Mouse (Mus musculus): ENCODE results near the gene 5330417C22Rik.

5330417C22Rik gene

GRCm38 (mm10) chr3:108466425-108466824, 69.9 kb downstream of the 5330417C22Rik start:
- DNase-seq (ENCODE audit: inconsistent ontology term), result peak; percentile 20

GRCm38 (mm10) chr3:108458866-108459265, 77.5 kb downstream of the 5330417C22Rik start:
- no peak for DNase-seq (ENCODE audit: inconsistent ontology term)

DNA sequence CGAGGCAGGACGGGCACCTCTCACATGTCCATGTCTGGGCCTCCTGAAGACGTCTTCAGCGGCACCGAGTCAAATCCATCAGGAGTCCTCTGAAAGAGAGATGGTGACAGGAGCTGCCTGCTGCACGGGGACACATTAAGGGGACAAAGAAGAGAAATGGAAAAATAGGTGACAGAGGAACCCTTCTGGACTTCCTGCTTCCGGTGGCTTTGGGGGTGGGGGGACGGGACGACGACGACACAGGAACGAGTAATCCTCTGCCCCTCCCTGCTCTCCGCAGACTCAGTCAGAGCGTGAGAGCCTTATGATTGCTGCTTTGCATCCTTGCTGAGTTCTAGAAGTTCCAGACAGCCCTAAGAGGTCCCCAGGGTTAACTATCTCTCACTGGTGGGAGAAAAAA, 78.0 kb downstream of the 5330417C22Rik start:
- no peak for DNase-seq (ENCODE audit: inconsistent ontology term)

DNA sequence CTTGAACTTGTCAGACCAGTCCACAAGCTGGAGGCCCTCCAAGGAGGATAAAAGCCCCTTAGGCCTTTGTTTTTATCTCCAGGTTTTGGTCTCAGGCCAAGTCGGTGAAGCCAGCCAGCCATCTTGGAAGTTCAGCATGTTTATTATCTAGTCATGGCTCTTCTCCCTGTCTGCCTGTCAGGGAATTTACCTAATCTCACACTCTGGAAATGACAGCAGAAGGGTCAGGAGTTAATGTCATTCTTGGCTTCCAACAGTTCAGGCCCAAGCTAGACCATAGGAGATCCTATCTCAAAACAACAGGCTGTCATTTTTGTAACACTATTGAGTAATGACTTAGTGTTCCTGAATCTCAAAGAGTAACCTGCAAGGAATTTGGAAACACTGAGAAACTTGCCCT, 82.2 kb downstream of the 5330417C22Rik start:
- no peak for DNase-seq (ENCODE audit: inconsistent ontology term)

DNA sequence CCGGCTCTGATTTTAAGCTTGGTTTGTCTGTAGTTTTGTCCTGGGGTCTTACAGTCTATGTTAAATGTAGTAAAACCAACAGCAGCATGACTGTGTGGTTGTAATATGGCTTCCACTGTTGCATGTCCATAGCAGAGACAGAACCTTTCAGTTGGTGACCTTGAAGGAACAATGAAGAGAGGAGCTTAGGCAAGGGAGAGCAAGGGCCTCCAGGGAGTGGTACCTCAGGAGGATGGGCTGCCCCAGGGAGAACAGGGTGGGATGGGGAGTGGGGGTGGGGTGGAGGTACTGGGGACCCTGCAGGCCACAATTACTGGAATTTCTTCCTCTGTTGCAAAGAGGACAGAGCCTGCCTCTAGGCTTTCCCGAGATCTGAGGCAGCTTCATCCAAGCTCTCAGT, 84.4 kb downstream of the 5330417C22Rik start:
- DNase-seq (ENCODE audit: inconsistent ontology term), result no peak

GRCm38 (mm10) chr3:108445366-108445705, 91.0 kb downstream of the 5330417C22Rik start:
- no peak for DNase-seq (ENCODE audit: inconsistent ontology term)

DNA sequence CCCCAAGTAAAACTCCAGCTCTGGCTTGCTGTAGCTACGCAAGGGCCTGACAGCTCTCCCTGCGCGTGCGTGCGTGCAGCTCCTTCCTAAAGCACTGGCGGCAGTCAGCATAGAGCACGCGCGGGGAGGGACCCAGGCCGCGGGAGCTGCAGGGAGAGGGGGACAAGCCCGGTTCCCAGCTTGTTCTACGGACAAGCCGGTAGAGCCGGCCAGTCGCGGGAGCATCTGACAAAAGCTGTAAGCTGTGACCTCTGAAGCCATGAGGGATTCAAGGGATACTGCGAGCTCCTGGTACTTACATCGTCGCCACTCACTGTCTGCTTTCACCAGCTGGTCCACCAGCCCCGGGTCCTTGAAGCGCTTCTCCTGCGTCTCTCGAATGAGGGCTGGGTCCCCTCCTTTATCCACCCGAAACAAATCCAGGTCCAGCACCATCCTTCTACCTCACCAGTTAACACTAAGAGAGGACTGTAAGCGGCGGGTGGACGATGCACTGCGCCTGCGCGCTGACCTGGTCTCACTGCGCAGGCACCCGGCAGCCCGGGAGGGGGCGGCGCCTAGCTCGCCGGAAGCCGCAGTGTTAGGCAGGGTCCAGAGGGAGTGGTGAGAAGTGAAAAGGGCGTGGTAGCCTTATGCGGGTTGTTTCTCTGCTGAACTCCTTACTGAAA, 91.5 kb downstream of the 5330417C22Rik start, which contains the start of gene Sars:
Sars (minus strand) TSS at position 512 of the 668 bp plus-strand sequence.
- DNase-seq (ENCODE audit: inconsistent ontology term), result peak; percentile 95

- peak; percentile 46 for DNase-seq (ENCODE audit: inconsistent ontology term)
These were observed 92.3 kb downstream of the 5330417C22Rik start for GRCm38 (mm10) chr3:108444029-108444428.

DNA sequence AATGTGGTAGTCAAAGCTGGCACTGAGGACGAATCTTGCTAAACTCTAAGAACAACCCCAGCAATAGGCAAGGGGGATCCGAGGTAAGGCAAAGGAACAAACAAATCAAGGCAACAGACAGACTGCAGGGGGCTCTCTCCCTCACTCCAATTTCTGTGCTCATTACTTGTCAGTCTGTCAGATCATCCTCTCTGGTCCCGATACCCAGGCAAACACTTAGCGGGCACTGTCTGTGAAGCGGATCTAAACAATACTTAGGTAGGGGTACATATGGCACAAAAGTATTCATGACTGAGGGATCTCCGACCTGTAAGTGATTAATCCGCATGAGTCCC, 100.0 kb downstream of the 5330417C22Rik start:
- DNase-seq (ENCODE audit: inconsistent ontology term), result no peak

- DNase-seq (ENCODE audit: inconsistent ontology term), result no peak
These were observed 100.5 kb downstream of the 5330417C22Rik start for GRCm38 (mm10) chr3:108435701-108436379.

DNA sequence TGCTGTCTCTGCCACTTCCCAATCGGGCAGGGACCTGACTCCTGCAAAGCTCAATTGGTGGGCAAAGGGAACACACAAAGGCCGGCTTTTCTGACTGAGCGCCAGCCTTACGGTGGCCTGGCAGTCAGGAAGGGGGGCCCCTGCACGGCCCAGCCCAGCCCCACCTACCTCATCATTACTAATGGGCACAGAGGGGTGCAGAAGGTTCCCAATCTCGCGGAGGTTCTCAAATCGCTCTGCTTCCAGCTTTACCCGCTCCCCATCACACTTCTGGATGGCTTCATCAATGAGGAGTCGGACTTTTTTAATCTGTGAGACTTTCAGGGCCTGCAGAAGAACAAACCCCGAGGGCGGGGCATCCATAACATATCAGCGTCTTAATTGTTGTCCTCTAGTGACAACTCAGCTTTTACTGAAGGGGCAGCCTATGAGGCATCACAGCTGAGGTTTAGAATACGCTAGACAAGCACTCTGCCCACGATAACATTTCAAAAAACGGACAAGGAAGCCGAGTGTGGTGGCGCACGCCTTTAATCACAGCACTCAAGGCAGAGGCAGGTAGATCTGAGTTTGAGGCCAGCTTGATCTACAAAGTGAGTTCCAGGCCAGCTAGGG, 102.3 kb downstream of the 5330417C22Rik start:
- DNase-seq (ENCODE audit: inconsistent ontology term), result no peak

DNA sequence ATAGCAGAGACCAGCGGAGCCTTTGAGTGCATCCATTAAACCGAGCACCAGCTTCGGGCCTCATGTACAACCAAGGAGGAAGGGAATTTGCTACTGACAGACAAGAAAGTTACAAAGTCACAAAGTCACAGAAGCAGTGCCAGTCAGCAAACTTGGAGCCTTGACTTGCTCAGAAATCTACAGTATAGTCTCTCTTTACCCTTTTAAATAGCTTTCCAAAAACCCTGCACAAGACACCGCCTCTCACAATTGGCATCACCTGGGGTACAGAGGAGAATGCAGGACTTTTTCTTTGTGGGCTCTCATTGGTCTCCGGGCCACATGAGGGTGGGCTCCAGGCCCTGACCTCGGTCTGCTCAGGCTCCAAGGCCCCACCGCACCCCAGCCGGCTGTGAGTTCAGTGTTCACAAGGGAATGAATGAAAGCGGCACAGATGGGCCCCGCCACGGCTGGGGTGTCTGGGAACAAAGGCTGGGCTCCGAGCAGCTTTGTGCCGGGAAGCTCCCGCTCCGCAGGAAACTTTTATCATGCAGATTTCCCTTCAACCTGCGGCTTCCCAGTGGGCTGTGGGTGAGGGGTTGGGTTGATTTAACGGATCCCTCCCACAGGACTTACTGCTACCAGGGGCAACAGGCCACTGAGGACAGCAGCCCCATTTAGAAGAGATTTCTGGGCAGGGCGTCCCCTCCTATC, 103.0 kb downstream of the 5330417C22Rik start:
- peak; percentile 92 for DNase-seq (ENCODE audit: inconsistent ontology term)

DNA sequence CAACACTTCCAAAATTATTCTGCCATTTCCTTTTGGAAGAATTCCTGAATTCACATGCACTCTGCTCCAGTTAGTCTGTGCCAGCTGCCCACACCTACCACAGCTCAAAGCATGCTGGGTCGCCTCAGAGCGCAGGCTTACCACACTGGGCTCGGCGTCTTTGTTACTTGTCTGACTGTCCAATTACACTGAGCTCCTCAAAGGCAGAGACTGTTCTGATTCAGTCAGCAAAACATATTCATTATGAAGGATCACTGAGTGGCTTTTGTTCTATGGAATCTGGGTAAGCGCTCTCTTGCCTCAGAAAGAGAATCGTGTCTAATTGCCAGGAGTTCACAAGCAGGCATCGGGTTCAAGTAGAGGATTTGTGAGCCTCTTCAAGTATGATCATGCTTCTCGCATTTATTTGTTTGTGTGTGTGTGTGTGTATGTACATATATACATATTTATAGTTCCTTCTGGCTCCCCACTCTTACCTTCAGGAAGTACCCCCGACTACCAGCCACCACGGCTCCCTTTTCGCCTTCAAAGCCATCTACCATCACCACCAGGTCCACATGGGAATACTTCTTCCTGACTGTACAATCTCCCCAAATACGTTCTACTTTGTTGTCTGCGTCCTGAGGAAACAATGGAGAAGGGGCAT, 103.7 kb downstream of the 5330417C22Rik start:
- peak; percentile 96 for DNase-seq (ENCODE audit: inconsistent ontology term)

- DNase-seq (ENCODE audit: inconsistent ontology term), result no peak
These were observed 110.7 kb downstream of the 5330417C22Rik start for GRCm38 (mm10) chr3:108425624-108426018.

DNA sequence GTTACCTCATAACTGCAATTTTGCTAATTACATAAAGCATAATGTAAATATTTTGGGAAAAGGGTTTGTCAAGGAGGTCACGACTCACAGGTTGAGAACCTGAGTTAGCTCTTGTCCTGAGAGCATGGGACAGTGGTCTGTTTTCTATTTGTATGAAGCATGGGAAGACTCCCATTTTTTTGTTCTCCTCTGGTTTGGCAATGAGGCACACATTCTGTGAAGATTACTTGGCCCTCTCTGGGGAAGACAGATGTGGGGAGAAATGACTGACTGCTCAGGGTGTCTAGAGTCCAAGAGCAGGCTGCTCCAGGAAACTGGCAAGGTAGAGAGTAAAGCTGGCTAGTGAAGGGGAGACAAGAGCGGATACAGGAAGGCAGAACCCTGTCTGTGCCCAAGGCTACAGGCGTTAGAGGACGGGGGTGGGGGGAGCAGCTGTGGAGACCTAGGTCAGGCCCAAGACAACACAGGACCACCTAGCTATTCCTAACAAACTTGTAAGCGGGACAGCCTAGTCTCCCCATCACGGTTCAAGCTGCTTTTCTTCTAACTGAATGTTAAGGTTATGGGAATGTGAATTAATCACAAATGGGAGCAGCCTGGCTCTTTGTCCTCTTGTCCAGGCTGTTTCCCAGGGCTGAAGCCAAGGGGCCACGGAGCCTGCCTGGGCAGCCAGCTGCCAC, 111.3 kb downstream of the 5330417C22Rik start:
- peak; percentile 46 for DNase-seq (ENCODE audit: inconsistent ontology term)

GRCm38 (mm10) chr3:108423844-108424801, 112.2 kb downstream of the 5330417C22Rik start:
- DNase-seq (ENCODE audit: inconsistent ontology term), result peak; percentile 61

DNA sequence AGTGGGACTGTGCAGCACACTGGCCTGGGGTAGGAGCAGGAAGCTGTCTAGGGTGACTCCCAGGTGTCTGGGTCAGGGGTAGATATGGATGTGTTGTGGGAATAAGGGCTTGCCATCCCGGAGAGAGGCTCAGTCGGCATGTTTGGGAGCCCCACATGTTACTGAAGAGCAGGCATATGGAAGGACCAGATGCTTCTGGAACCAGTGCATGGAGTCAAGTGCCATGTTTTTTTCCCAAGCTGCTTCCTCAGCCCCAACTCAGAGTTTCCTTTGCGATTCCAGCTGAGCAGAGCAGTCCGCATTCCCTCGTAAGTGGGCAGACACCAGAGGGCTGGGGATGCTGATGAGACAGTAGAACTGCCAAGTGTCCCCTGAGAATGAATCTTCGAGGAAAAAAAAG, 113.3 kb downstream of the 5330417C22Rik start:
- DNase-seq (ENCODE audit: inconsistent ontology term), result no peak

- DNase-seq (ENCODE audit: inconsistent ontology term), result peak; percentile 89
These were observed 120.5 kb downstream of the 5330417C22Rik start for GRCm38 (mm10) chr3:108415831-108416223.

DNA sequence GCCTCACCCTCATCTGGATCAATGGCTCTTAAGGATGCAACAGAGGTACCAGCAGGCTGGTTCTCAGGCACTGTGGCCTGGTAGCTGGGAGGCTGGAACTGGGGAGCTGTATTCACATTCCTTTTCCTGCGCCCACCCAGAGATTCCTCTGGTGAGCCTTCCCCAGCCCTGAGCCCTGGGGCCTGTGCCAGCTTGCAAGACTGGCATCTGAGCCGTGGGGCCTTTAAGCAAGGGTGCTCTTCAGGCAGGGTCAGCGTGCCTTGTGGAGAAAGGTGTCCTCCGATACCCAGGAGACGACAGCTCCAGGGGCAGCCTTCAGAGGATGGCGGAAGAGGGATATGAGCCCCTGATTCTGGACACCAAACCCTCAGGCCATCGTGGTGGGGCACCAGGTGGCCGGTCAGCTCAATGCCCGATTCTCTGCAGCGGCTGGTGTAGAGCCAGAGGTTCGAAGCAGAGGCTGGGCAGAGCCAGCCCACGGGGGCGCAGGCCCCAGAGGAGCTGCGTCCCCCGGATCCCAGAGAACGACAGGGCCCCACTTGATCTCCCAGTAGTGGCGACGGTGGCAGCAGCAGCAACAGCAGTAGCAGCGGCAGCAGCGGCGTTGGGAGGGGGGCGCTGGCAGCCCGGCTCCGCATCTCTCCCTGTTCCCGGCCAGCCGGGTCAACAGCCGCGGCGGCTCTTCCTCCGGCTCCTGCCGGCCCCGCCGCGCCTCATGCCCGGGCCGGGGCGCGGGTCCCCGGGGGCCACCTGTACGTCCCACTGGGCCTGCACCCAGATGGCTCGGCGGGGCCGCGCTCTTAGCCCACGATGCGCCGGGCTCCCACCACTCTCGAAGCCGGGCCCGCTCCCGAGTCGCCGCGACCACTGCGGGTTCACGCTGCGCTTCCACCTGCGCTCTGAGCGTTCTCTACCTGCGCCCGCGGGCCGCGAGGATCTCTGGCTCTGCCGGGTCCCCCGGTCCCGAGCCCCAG, 121.2 kb downstream of the 5330417C22Rik start, which contains the start of gene Celsr2:
Celsr2 (minus strand) TSS at position 696 of the 974 bp plus-strand sequence.
- DNase-seq (ENCODE audit: inconsistent ontology term), result peak; percentile 58
